Mouse (Mus musculus) liver, embryonic 14.5 days (tissue): Measurements from ENCODE around the gene Gnat3. TPM values are rescaled to one million over a fixed set of nuclear protein-coding genes. Genes with fewer than 3 reads are reported as not detected.
A peak's percentile ranks its signal among the peaks of the same experiment; 100 is the strongest.

Source experiments
- ATAC-seq: fragments of 200-750 bp; cut with Nextera tagmentation; 2 replicates; pipeline ENCODE4 v1.8.0; 2017; ENCODE audit warnings: moderate number of reproducible peaks, mild to moderate bottlenecking, moderate library complexity; ENCODE audit not compliant: insufficient read depth
- DNase-seq, 3 experiments: peaks; one replicate each; pipeline ENCODE4 v3.0.0-alpha.2; 2012 to 2013; ENCODE audit warnings: low read depth in 3 of 3, low spot score in 3 of 3
- H3K27ac ChIP-seq: fragments of 300-500 bp; sonication (generic); 2 replicates; pipeline ENCODE4 v1.5.1; 2014; ENCODE audit warnings: moderate library complexity, mild to moderate bottlenecking, control low read depth, inconsistent platforms
- H3K27me3 ChIP-seq: fragments of 300-500 bp; sonication (generic); 2 replicates; pipeline ENCODE4 v1.6.1; 2014; ENCODE audit warnings: mild to moderate bottlenecking, low read length, moderate library complexity; ENCODE audit not compliant: control insufficient read depth, insufficient read depth
- H3K36me3 ChIP-seq: fragments of 300-500 bp; sonication (generic); replicated peaks from 2 replicates; pipeline ENCODE4 v1.6.1; 2014; ENCODE audit warnings: low read depth; ENCODE audit not compliant: control insufficient read depth, insufficient read depth
- H3K4me1 ChIP-seq, 2 experiments: fragments of 200-500 bp in 1 of 2; fragments of 300-500 bp in 1 of 2; sonication (generic) in 1 of 2; replicated peaks; 2 replicates each; pipeline ENCODE4 v1.6.1; 2012 to 2014; ENCODE audit warnings: antibody characterized with exemption in 1 of 2, inconsistent platforms in 1 of 2, low read length in 1 of 2; ENCODE audit not compliant: control insufficient read depth in 2 of 2, insufficient read depth in 2 of 2
- H3K4me2 ChIP-seq: fragments of 300-500 bp; sonication (generic); 2 replicates; pipeline ENCODE4 v1.6.1; 2014; ENCODE audit warnings: low read depth, mild to moderate bottlenecking, control low read depth, moderate library complexity
- H3K4me3 ChIP-seq, 2 experiments: fragments of 200-500 bp in 1 of 2; fragments of 300-500 bp in 1 of 2; sonication (generic) in 1 of 2; 2 replicates each; pipeline ENCODE4 v1.5.1; 2012 to 2014; ENCODE audit warnings: low read depth in 2 of 2, low read length in 2 of 2, mild to moderate bottlenecking in 2 of 2, control low read depth in 1 of 2, inconsistent platforms in 1 of 2, moderate library complexity in 1 of 2; ENCODE audit not compliant: insufficient read depth in 1 of 2
- H3K9ac ChIP-seq: fragments of 300-500 bp; sonication (generic); replicated peaks from 2 replicates; pipeline ENCODE4 v1.6.1; 2014; ENCODE audit warnings: mild to moderate bottlenecking, control low read depth, moderate library complexity
- H3K9me3 ChIP-seq: fragments of 300-500 bp; sonication (generic); 2 replicates; pipeline ENCODE4 v1.6.1; 2016; ENCODE audit warnings: low read length, mixed read lengths; ENCODE audit not compliant: control insufficient read depth
- CTCF ChIP-seq: IDR thresholded peaks from 2 replicates; pipeline ENCODE4 v1.5.1; 2016; ENCODE audit warnings: antibody characterized with exemption, low read depth, control low read depth
- EP300 ChIP-seq: IDR thresholded peaks from 2 replicates; pipeline ENCODE4 v1.6.1; 2016; ENCODE audit warnings: antibody characterized with exemption, low read depth
- WGBS: fragments of 180-500 bp; shearing (Covaris S2); extraction: QIAGEN DNeasy Blood & Tissue Kit; methylation state at CpG from one replicate; pipeline ENCODE4 v1.1.7; 2014; ENCODE audit not compliant: insufficient replicate concordance; 5-methylcytosine and 5-hydroxymethylcytosine counted together
- polyA plus RNA-seq, 2 experiments: library from polyadenylated mRNA; depleted of rRNA in 1 of 2; stranded (reverse) in 1 of 2; unstranded in 1 of 2; fragments of >200 nt; fragmentation: Nextera tagmentation in 1 of 2; extraction: Ambion mirVana in 1 of 2; gene quantifications; 2 replicates each; pipeline versions ENCODE4 v1.2.1 to v1.2.3; 2012 to 2014

Gene Gnat3
- not detected in 2 replicates for polyA plus RNA-seq (2012; rRNA removed)
- not detected in 2 replicates for polyA plus RNA-seq (2014; fragmentation: Nextera tagmentation; extraction: Ambion mirVana)

GRCm38 (mm10) chr5:17962249-17962648, at the start of gene Gnat3:
Gnat3 (plus strand) TSS chr5:17962549.
- ATAC-seq (no peak), DNase-seq (no peak)
- Histone ChIP-seq H3K27me3 (no peaks in the 10 kb centered on the region), H3K9ac (no peak within 1 kb of the TSS), H3K27ac (no peak within 1 kb of the TSS), H3K4me3 (no peak within 1 kb of the TSS), H3K36me3 (no peaks in the 10 kb centered on the region), H3K9me3 (no peaks in the 10 kb centered on the region), H3K4me2 (no peak within 1 kb of the TSS), H3K4me1 (no peaks in the 10 kb centered on the region)
- TF ChIP-seq EP300: no peak
- WGBS: 79% methylated on average over 5 of the region's 5 CpGs

DNA sequence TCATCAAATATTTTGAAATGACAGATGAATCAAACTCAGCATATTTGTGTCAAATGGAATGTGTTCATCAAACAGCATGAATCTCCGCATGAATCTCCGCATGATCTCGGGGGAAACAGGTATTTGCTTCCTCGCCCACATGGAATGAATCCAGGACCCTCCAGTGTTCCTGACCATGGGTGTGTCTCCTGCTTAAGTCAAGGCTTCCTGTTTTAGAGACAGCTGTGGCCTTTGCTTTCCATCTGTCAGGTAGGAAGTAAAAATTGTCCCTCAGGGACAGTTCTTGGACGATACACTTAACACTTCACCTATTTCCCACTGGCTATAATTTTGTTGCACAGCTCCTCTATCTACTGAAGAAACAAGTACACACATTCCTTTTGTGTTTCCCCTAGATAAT, 43.4 kb upstream of the Gnat3 start:
- Histone ChIP-seq H3K27ac (no peak overlapping the region), H3K4me3 (no peak overlapping the region), H3K4me1 (no peaks in the 10 kb centered on the region), H3K27me3 (no peaks in the 10 kb centered on the region), H3K9ac (no peak overlapping the region), H3K4me2 (no peak overlapping the region), H3K9me3 (no peaks in the 10 kb centered on the region), H3K36me3 (no peaks in the 10 kb centered on the region)
- ATAC-seq (no peak), DNase-seq (no peak)
- WGBS: 67% methylated on average over 5 of the region's 5 CpGs
- TF ChIP-seq EP300: no peak
- TF ChIP-seq CTCF: no peak

GRCm38 (mm10) chr5:17923648-17924047, 38.7 kb upstream of the Gnat3 start:
- TF ChIP-seq CTCF (no peak), EP300 (no peak)
- no peaks in the 10 kb centered on the region for H3K36me3 ChIP-seq
- H3K4me2 ChIP-seq: no peak overlapping the region
- 0 out of 4 replicates have a peak, but pooled peaks cover 0 to 3% of the 10 kb centered on the region in 2 experiments for H3K4me1 ChIP-seq
- no peak for DNase-seq
- 62% methylated on average over 3 of the region's 3 CpGs for WGBS
- H3K9me3 ChIP-seq: no peaks in the 10 kb centered on the region
- no peak overlapping the region for H3K4me3 ChIP-seq
- H3K27me3 ChIP-seq: no peaks in the 10 kb centered on the region
- H3K27ac ChIP-seq: no peak overlapping the region
- ATAC-seq: no peak
- no peak overlapping the region for H3K9ac ChIP-seq

GRCm38 (mm10) chr5:17924085-17924518, 38.2 kb upstream of the Gnat3 start:
- no peak overlapping the region for H3K9ac ChIP-seq
- no peaks in the 10 kb centered on the region for H3K9me3 ChIP-seq
- no peaks in the 10 kb centered on the region for H3K27me3 ChIP-seq
- ATAC-seq (peak; percentile 13; the same call in 1 of the 2 replicates), DNase-seq (no peak)
- H3K36me3 ChIP-seq: no peaks in the 10 kb centered on the region
- WGBS: 39% methylated on average over 2 of the region's 2 CpGs
- no peak overlapping the region for H3K27ac ChIP-seq
- 0 out of 4 replicates have a peak, but pooled peaks cover 0 to 3% of the 10 kb centered on the region in 2 experiments for H3K4me1 ChIP-seq
- no peak overlapping the region for H3K4me3 ChIP-seq
- no peak overlapping the region for H3K4me2 ChIP-seq
- TF ChIP-seq EP300: no peak
- no peak for TF ChIP-seq CTCF

- Histone ChIP-seq H3K27ac (no peak overlapping the region), H3K4me1 (0 out of 4 replicates have a peak, but pooled peaks cover 0 to 3% of the 10 kb centered on the region in 2 experiments), H3K9me3 (no peaks in the 10 kb centered on the region), H3K9ac (no peak overlapping the region), H3K4me2 (no peak overlapping the region), H3K4me3 (no peak overlapping the region), H3K36me3 (no peaks in the 10 kb centered on the region), H3K27me3 (no peaks in the 10 kb centered on the region)
- TF ChIP-seq EP300: no peak
- TF ChIP-seq CTCF: no peak
- no peak for DNase-seq
- WGBS: 34% methylated on average over 4 of the region's 4 CpGs
- ATAC-seq: no peak
Measured at GRCm38 (mm10) chr5:17928471-17928870, 33.9 kb upstream of the Gnat3 start.
